Mouse (Mus musculus): ENCODE data around the gene Ncoa1. TPM values are rescaled to one million over a fixed set of nuclear protein-coding genes. Genes with fewer than 3 reads are reported as not detected.
"Not testable (repeated sequence)": the region's sequence is repeated elsewhere in the genome, so short reads cannot be mapped to it uniquely, and the experiment has no call there.

Gene Ncoa1
- polyA plus RNA-seq, 1 experiment from 2014 or later = 9.2 TPM

DNA sequence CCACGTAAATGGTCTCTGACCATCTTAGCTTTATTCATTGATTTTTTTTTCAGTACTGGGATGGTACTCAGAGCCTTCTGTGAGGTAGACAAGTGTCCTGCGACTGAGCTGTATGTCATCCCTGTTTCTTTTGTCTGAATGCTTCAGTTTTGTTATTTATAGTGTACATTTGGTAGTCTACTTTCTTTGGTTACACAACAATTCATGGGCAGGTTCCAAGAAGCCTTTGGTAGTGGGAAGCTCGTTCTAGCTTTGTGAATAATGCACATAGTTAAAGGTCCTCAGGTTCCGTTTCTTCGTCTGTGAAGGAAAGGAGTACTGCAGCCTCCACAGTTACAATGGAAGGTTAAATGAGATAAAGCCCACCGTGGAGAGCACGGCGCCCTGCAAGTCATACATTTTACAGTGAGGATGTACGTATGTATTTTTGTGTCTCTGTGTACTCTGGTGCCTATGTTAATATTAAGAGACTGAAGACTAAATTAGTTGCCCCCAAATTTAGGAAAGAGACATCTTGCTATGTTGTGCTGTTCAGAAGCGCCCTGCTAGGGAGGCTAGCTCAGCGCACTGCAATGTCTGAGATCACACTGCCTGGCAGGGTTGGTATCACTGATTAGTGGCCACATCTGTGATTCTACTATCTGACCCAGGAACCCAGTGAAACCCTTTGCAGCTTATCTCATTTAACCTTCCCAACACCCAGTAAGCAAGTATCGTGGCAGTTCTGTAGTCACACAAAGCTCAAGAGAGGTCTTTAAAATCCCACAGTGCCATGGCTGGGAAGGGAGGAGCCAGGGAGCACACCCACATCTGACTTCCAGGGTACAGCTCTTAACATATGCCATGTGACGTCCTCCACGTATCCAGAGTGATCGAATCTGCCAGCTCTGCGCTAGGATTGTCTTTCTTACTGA lies 224.0 kb downstream of the Ncoa1 start:
- ATAC-seq (replicated peaks; ENCODE audit: low FRiP score) = no peak
- 93% methylated on average over 16 of the region's 16 CpGs for WGBS
- no peaks in the 10 kb centered on the region for H3K36me3 ChIP-seq (ENCODE audit: control insufficient read depth, insufficient read depth, low read length)

DNA sequence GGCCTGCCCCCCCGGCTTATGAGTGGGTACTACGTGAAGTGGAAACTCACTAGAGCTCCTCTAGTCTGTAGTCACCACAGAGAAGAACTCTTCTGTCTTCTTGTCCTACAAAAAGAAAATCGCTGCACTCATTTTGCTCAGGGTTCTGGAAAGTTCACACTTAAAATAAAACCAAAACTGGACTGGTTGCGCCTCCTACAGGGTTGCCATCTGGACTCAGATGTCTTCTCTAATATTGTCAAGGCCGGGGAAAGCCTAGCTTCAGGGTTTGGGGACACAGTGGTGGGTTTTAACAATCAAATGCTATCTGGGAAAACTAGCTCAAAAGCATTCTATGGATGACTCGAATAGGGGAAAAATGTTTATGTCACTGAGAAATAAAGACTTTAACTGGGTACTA lies 227.2 kb downstream of the Ncoa1 start:
- H3K9me3 ChIP-seq (ENCODE audit: control insufficient read depth, low read length) = no peaks in the 10 kb centered on the region
- 89% methylated on average over 6 of the region's 6 CpGs for WGBS
- DNase-seq (ENCODE audit: low spot score) = no peak
- no peak overlapping the region for H3K4me2 ChIP-seq (ENCODE audit: low read depth, low read length, severe bottlenecking)
- no peak overlapping the region for H3K9ac ChIP-seq (ENCODE audit: low read length)
- ATAC-seq (replicated peaks; ENCODE audit: low FRiP score) = no peak
- H3K4me3 ChIP-seq (ENCODE audit: low read depth, low read length) = no peak overlapping the region
- H3K27me3 ChIP-seq (ENCODE audit: control insufficient read depth, insufficient read depth, low read length) = no peaks in the 10 kb centered on the region
- no peaks in the 10 kb centered on the region for H3K36me3 ChIP-seq (ENCODE audit: control insufficient read depth, insufficient read depth, low read length)
- no peaks in the 10 kb centered on the region for H3K4me1 ChIP-seq (replicated peaks; ENCODE audit: control insufficient read depth, insufficient read depth, low read length)
- H3K27ac ChIP-seq (ENCODE audit: low read depth, low read length) = no peak overlapping the region

More for the DNA sequence above, 224.0 kb downstream of the Ncoa1 start:
- H3K9me3 ChIP-seq (ENCODE audit: control insufficient read depth, low read length) = no peaks in the 10 kb centered on the region
- DNase-seq (ENCODE audit: low spot score) = no peak
- no peaks in the 10 kb centered on the region for H3K4me1 ChIP-seq (replicated peaks; ENCODE audit: control insufficient read depth, insufficient read depth, low read length)
- no peak overlapping the region for H3K4me3 ChIP-seq (ENCODE audit: low read depth, low read length)
- no peak overlapping the region for H3K27ac ChIP-seq (ENCODE audit: low read depth, low read length)
- H3K4me2 ChIP-seq (ENCODE audit: low read depth, low read length, severe bottlenecking) = no peak overlapping the region
- H3K27me3 ChIP-seq (ENCODE audit: control insufficient read depth, insufficient read depth, low read length) = no peaks in the 10 kb centered on the region
- no peak overlapping the region for H3K9ac ChIP-seq (ENCODE audit: low read length)

DNA sequence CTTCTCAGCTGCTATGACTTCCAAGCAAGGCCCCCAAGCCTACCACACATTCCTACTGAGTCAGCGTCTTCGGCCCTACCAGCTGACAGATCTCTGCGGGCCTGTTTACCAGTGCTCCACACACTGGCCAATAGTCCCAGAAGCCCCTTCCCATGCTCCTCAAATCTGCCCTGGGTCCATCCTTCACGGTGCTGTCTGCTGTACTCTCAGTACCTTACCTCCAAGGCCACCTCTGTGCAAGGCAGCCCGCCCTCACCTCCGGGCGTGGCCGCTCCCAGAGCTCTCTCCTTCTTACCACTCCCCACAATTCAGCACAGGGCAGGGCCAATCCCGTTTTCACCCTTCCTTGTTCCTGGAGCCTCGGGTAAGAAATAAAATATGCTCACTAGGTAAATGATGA lies 231.2 kb downstream of the Ncoa1 start:
- H3K4me2 ChIP-seq (ENCODE audit: low read depth, low read length, severe bottlenecking) = no peak overlapping the region
- ATAC-seq (replicated peaks; ENCODE audit: low FRiP score) (no peak), DNase-seq (ENCODE audit: low spot score) (no peak)
- no peak overlapping the region for H3K27ac ChIP-seq (ENCODE audit: low read depth, low read length)
- H3K27me3 ChIP-seq (ENCODE audit: control insufficient read depth, insufficient read depth, low read length) = no peaks in the 10 kb centered on the region
- H3K4me1 ChIP-seq (replicated peaks; ENCODE audit: control insufficient read depth, insufficient read depth, low read length) = no peaks in the 10 kb centered on the region
- 85% methylated on average over 10 of the region's 10 CpGs for WGBS
- H3K4me3 ChIP-seq (ENCODE audit: low read depth, low read length) = no peak overlapping the region
- H3K9ac ChIP-seq (ENCODE audit: low read length) = no peak overlapping the region
- no peaks in the 10 kb centered on the region for H3K36me3 ChIP-seq (ENCODE audit: control insufficient read depth, insufficient read depth, low read length)
- no peaks in the 10 kb centered on the region for H3K9me3 ChIP-seq (ENCODE audit: control insufficient read depth, low read length)

DNA sequence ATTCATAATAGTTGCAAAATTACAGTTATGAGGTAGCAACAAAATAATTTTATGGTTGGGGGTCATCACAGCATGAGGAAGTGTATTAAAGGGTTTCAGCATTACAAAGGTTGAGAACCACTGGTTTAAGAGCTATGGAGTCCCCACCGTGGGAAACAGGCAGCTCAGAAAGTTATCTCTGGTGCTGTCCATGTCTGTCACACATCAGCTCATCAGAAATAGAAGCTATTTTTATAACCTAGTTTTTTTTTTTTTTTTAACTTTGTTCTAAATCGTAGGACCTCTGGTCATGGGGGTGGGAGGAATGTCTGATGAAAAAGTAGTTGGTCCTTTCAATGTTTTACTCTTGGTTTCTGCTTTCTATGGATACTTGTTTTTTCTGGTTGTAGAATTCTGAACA lies 233.2 kb downstream of the Ncoa1 start:
- DNase-seq (ENCODE audit: low spot score) = no peak
- Histone ChIP-seq H3K27ac (ENCODE audit: low read depth, low read length) (no peak overlapping the region), H3K4me1 (replicated peaks; ENCODE audit: control insufficient read depth, insufficient read depth, low read length) (no peaks in the 10 kb centered on the region), H3K9ac (ENCODE audit: low read length) (no peak overlapping the region), H3K4me3 (ENCODE audit: low read depth, low read length) (no peak overlapping the region), H3K36me3 (ENCODE audit: control insufficient read depth, insufficient read depth, low read length) (no peaks in the 10 kb centered on the region), H3K27me3 (ENCODE audit: control insufficient read depth, insufficient read depth, low read length) (no peaks in the 10 kb centered on the region), H3K9me3 (ENCODE audit: control insufficient read depth, low read length) (no peaks in the 10 kb centered on the region), H3K4me2 (ENCODE audit: low read depth, low read length, severe bottlenecking) (no peak overlapping the region)
- WGBS = 84% methylated on average over 2 of the region's 2 CpGs
- no peak for ATAC-seq (replicated peaks; ENCODE audit: low FRiP score)

DNA sequence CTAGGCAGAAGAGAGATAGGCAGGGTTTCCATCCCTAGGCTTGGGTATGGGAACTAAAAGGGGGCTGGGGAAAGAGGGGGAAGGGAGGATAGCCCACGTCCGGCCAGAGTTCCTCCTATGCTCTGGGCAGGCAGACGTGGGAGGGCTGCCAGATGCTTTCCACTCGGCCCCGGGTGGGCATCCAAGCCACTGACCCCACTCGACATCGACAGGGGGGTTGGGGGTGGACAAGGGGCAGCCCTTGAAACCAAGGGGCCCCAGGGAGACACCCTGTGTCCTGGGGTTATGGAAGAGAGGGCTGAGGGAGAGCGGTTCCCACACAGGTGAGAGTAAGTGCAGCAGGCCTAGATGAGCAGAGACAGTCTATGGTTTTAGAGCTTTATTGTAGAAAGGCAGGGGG lies 236.7 kb downstream of the Ncoa1 start:
- H3K36me3 ChIP-seq (ENCODE audit: control insufficient read depth, insufficient read depth, low read length); H3K9me3 ChIP-seq (ENCODE audit: control insufficient read depth, low read length); H3K27me3 ChIP-seq (ENCODE audit: control insufficient read depth, insufficient read depth, low read length); H3K4me3 ChIP-seq (ENCODE audit: low read depth, low read length); H3K27ac ChIP-seq (ENCODE audit: low read depth, low read length); H3K4me1 ChIP-seq (replicated peaks; ENCODE audit: control insufficient read depth, insufficient read depth, low read length); DNase-seq (ENCODE audit: low spot score); H3K9ac ChIP-seq (ENCODE audit: low read length); ATAC-seq (replicated peaks; ENCODE audit: low FRiP score); H3K4me2 ChIP-seq (ENCODE audit: low read depth, low read length, severe bottlenecking): not testable (repeated sequence)
- 87% methylated on average over 6 of the region's 8 CpGs for WGBS

DNA sequence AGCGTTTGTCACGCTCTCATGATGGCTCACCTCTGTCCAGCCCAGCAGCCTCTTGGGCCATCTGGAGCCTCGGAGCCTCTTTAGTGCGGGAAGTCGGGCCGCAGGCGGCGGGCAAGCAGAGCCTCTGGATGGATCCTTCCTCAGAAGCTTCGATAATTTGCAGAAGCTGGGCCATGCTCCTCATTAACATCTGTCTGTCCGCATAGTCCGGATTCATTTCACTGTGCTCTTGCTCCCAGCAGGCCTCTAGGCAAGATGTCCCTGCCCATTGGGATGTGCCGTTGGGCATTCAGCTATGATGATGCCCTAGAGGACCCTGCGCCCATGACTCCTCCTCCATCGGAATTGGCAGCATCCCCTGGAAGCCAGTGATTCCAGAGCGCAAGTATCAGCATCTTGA lies 239.5 kb downstream of the Ncoa1 start:
- H3K4me3 ChIP-seq (ENCODE audit: low read depth, low read length) = no peak overlapping the region
- 0 out of 2 replicates have a peak, but pooled peaks cover 4% of the 10 kb centered on the region for H3K4me1 ChIP-seq (replicated peaks; ENCODE audit: control insufficient read depth, insufficient read depth, low read length)
- no peak overlapping the region for H3K27ac ChIP-seq (ENCODE audit: low read depth, low read length)
- H3K9ac ChIP-seq (ENCODE audit: low read length) = no peak overlapping the region
- DNase-seq (ENCODE audit: low spot score) = no peak
- no peak for ATAC-seq (replicated peaks; ENCODE audit: low FRiP score)
- no peaks in the 10 kb centered on the region for H3K36me3 ChIP-seq (ENCODE audit: control insufficient read depth, insufficient read depth, low read length)
- WGBS = 96% methylated on average over 15 of the region's 15 CpGs
- no peak overlapping the region for H3K4me2 ChIP-seq (ENCODE audit: low read depth, low read length, severe bottlenecking)
- H3K9me3 ChIP-seq (ENCODE audit: control insufficient read depth, low read length) = no peaks in the 10 kb centered on the region
- no peaks in the 10 kb centered on the region for H3K27me3 ChIP-seq (ENCODE audit: control insufficient read depth, insufficient read depth, low read length)

DNA sequence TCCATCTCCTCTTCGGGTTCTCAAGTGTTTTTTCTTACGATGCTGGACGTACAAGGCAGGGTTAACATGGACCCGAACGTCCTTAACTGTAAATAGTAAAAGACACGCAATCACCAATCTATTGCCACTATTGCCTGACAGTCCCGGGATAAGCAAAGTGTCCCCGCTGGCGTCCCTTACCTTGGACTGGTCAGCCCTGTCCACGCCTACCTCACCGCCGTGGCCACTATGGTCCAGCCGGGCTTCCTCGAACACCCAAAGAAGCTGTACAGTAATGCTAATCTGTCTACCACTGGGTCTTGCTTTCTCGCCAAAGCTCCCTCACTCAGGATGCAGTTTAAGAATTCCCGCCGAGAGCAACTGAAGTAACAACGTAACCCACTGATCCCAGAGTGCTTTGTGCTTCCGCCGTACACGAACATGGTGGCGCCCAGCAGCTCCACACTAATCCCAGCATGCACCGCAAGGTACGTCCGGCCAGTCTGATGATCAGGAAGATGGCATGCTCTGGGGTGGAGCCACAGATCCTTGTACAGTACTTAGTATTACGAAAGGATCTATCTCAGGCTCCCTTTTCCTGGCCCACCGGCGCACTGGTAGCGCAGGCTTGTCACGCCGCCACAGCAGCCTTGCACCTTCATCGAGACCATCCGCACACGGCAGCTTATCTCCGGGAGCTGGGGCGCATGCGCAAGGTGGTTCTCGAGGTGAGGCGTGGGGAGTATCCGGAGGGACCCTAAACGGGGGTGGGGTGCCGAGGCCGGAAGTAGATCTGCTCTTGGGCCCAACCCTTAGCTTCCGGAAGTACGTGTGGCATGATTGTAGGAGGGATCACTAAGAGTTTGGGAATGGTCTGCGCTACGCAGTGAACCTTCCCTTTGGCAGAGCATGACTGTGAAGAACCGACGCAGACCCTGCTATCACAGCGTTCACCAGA lies 243.1 kb downstream of the Ncoa1 start, which contains the start of the genes Ptrhd1 and Cenpo:
TSS of gene Ptrhd1 (plus strand) at position 456 of the 937 bp plus-strand sequence.
TSS of gene Cenpo (minus strand) at position 723 of the 937 bp plus-strand sequence.
- whole genome bisulfite sequencing = under 1% methylated on average over 50 of the region's 50 CpGs
- peak; percentile 98 for ATAC-seq (replicated peaks; ENCODE audit: low FRiP score)
- 0 out of 2 replicates have a peak, but pooled peaks cover 4% of the 10 kb centered on the region for H3K4me1 ChIP-seq (replicated peaks; ENCODE audit: control insufficient read depth, insufficient read depth, low read length)

DNA sequence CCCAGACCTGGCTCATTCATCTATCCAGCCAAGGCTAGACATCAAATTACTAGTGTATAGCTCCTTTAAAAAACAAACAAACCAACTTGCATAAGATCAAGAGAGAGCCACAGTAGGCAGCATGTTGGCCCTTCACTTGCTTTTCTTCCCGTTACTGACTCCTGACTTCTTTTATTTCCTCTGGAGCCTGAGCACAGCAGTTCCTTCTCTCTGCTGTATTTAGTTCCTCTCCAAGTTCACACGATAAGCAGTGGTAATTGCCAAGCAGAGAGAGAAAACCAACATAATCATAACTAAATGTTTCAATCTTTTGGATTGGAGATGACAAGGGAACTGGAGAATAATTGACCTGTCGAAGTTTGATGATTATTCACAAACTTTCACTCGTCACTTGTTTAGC lies 244.2 kb downstream of the Ncoa1 start:
- ATAC-seq (replicated peaks; ENCODE audit: low FRiP score) = no peak
- H3K36me3 ChIP-seq (ENCODE audit: control insufficient read depth, insufficient read depth, low read length) = no peaks in the 10 kb centered on the region; the same call in 1 of the 2 replicates

More for the DNA sequence above, 243.1 kb downstream of the Ncoa1 start, which contains the start of the genes Ptrhd1 and Cenpo:
- Histone ChIP-seq H3K27ac (ENCODE audit: low read depth, low read length) (peak within 1 kb of the TSS; percentile 82), H3K27me3 (ENCODE audit: control insufficient read depth, insufficient read depth, low read length) (no peaks in the 10 kb centered on the region), H3K9ac (ENCODE audit: low read length) (peak within 1 kb of the TSS; percentile 73), H3K9me3 (ENCODE audit: control insufficient read depth, low read length) (no peaks in the 10 kb centered on the region), H3K4me2 (ENCODE audit: low read depth, low read length, severe bottlenecking) (peak within 1 kb of the TSS; percentile 66), H3K36me3 (ENCODE audit: control insufficient read depth, insufficient read depth, low read length) (no peaks in the 10 kb centered on the region; the same call in 1 of the 2 replicates), H3K4me3 (ENCODE audit: low read depth, low read length) (peak within 1 kb of the TSS; percentile 67)
- DNase-seq (ENCODE audit: low spot score) = peak; percentile 95

More for the DNA sequence above, 244.2 kb downstream of the Ncoa1 start:
- 59% methylated on average over 4 of the region's 4 CpGs for WGBS
- Histone ChIP-seq H3K4me3 (ENCODE audit: low read depth, low read length) (peak overlapping the region; percentile 67), H3K27ac (ENCODE audit: low read depth, low read length) (no peak overlapping the region), H3K27me3 (ENCODE audit: control insufficient read depth, insufficient read depth, low read length) (no peaks in the 10 kb centered on the region), H3K4me1 (replicated peaks; ENCODE audit: control insufficient read depth, insufficient read depth, low read length) (0 out of 2 replicates have a peak, but pooled peaks cover 4% of the 10 kb centered on the region), H3K9me3 (ENCODE audit: control insufficient read depth, low read length) (no peaks in the 10 kb centered on the region), H3K4me2 (ENCODE audit: low read depth, low read length, severe bottlenecking) (peak overlapping the region; percentile 66), H3K9ac (ENCODE audit: low read length) (peak overlapping the region; percentile 73; the same call in 1 of the 2 replicates)
- DNase-seq (ENCODE audit: low spot score) = peak; percentile 19
